Mouse (Mus musculus) kidney, embryonic 16.5 days (tissue): ENCODE measurements around the gene Ly75. TPM values are rescaled to one million over a fixed set of nuclear protein-coding genes. Genes with fewer than 3 reads are reported as not detected.

Experiments
- ATAC-seq: fragments of 200-750 bp; cut with Nextera tagmentation; 2 replicates; pipeline ENCODE4 v1.8.0; 2017; ENCODE audit warnings: moderate TSS enrichment; ENCODE audit not compliant: low FRiP score, low TSS enrichment
- H3K27ac ChIP-seq: fragments of 300-500 bp; sonication (generic); 2 replicates; pipeline ENCODE4 v1.5.1; 2014; ENCODE audit warnings: low read length
- H3K27me3 ChIP-seq: fragments of 300-500 bp; sonication (generic); 2 replicates; pipeline ENCODE4 v1.6.1; 2014; ENCODE audit warnings: low read length, control low read depth, mixed read lengths; ENCODE audit not compliant: insufficient read depth
- H3K36me3 ChIP-seq: fragments of 300-500 bp; sonication (generic); 2 replicates; pipeline ENCODE4 v1.6.1; 2014; ENCODE audit warnings: low read length, control low read depth, mixed read lengths; ENCODE audit not compliant: insufficient read depth
- H3K4me1 ChIP-seq: fragments of 300-500 bp; sonication (generic); 2 replicates; pipeline ENCODE4 v1.6.1; 2014; ENCODE audit warnings: low read length, control low read depth, mixed read lengths; ENCODE audit not compliant: insufficient read depth
- H3K4me2 ChIP-seq: fragments of 300-500 bp; sonication (generic); replicated peaks from 2 replicates; pipeline ENCODE4 v1.6.1; 2014; ENCODE audit warnings: low read depth, low read length
- H3K4me3 ChIP-seq: fragments of 300-500 bp; sonication (generic); 2 replicates; pipeline ENCODE4 v1.5.1; 2014; ENCODE audit warnings: mild to moderate bottlenecking, low read length
- H3K9ac ChIP-seq: fragments of 300-500 bp; sonication (generic); replicated peaks from 2 replicates; pipeline ENCODE4 v1.6.1; 2014; ENCODE audit warnings: low read length
- H3K9me3 ChIP-seq: fragments of 300-500 bp; sonication (generic); 2 replicates; pipeline ENCODE4 v1.6.1; 2016; ENCODE audit warnings: low read length, control low read depth
- WGBS: fragments of 180-500 bp; shearing (Covaris S2); extraction: QIAGEN DNeasy Blood & Tissue Kit; methylation state at CpG from one replicate; pipeline ENCODE4 v1.1.7; 2014; 5-methylcytosine and 5-hydroxymethylcytosine counted together
- polyA plus RNA-seq: library from polyadenylated mRNA; unstranded; fragments of >200 nt; fragmentation: Nextera tagmentation; extraction: Ambion mirVana; gene quantifications from 2 replicates; pipeline ENCODE4 v1.2.1, GENCODE M21; 2015

The Ly75 gene
- polyA plus RNA-seq, result 2.7 and 3.0 TPM in 2 replicates

GRCm38 (mm10) chr2:60382858-60383669 lies at the start of gene Ly75:
Ly75 (minus strand) TSS chr2:60383303.
- Histone ChIP-seq H3K4me2 (peak within 1 kb of the TSS; percentile 93), H3K27me3 (peaks cover 2% of the 10 kb centered on the region; the same call in 1 of the 2 replicates), H3K27ac (no peak within 1 kb of the TSS), H3K9ac (peak within 1 kb of the TSS; percentile 67), H3K4me1 (0 out of 2 replicates have a peak, but pooled peaks cover 8% of the 10 kb centered on the region), H3K36me3 (no peaks in the 10 kb centered on the region), H3K4me3 (peak within 1 kb of the TSS; percentile 66), H3K9me3 (no peaks in the 10 kb centered on the region)
- WGBS, result 1% methylated on average over 45 of the region's 46 CpGs
- peak; percentile 99 for ATAC-seq

- Histone ChIP-seq H3K4me3 (no peak overlapping the region), H3K27me3 (no peaks in the 10 kb centered on the region), H3K9me3 (no peaks in the 10 kb centered on the region), H3K9ac (no peak overlapping the region), H3K27ac (no peak overlapping the region), H3K36me3 (no peaks in the 10 kb centered on the region), H3K4me2 (no peak overlapping the region), H3K4me1 (no peaks in the 10 kb centered on the region)
- no peak for ATAC-seq
- 69% methylated on average over 8 of the region's 8 CpGs for WGBS
These were observed 47.4 kb upstream of the Ly75 start for GRCm38 (mm10) chr2:60430315-60431021.

GRCm38 (mm10) chr2:60418075-60418474 lies 35.0 kb upstream of the Ly75 start:
- H3K9me3 ChIP-seq, result no peaks in the 10 kb centered on the region
- no peaks in the 10 kb centered on the region for H3K36me3 ChIP-seq
- no peak overlapping the region for H3K27ac ChIP-seq
- H3K4me3 ChIP-seq, result no peak overlapping the region
- peak; percentile 79 for ATAC-seq
- H3K4me1 ChIP-seq, result peaks cover 7% of the 10 kb centered on the region
- no peaks in the 10 kb centered on the region for H3K27me3 ChIP-seq
- H3K9ac ChIP-seq, result no peak overlapping the region
- no peak overlapping the region for H3K4me2 ChIP-seq
- WGBS, result 7% methylated on average over 6 of the region's 6 CpGs

GRCm38 (mm10) chr2:60414334-60414733 lies 31.2 kb upstream of the Ly75 start:
- WGBS, result 37% methylated on average over 8 of the region's 8 CpGs
- H3K27ac ChIP-seq, result no peak overlapping the region
- H3K9ac ChIP-seq, result no peak overlapping the region
- peak overlapping the region; percentile 18; the same call in 1 of the 2 replicates for H3K4me2 ChIP-seq
- ATAC-seq, result peak; percentile 62; the same call in 1 of the 2 replicates
- no peaks in the 10 kb centered on the region for H3K27me3 ChIP-seq
- peaks cover 16% of the 10 kb centered on the region for H3K4me1 ChIP-seq
- H3K9me3 ChIP-seq, result no peaks in the 10 kb centered on the region
- no peaks in the 10 kb centered on the region for H3K36me3 ChIP-seq
- H3K4me3 ChIP-seq, result no peak overlapping the region

GRCm38 (mm10) chr2:60413006-60413650 lies 30.0 kb upstream of the Ly75 start:
- no peaks in the 10 kb centered on the region for H3K36me3 ChIP-seq
- 68% methylated on average over 18 of the region's 18 CpGs for WGBS
- ATAC-seq, result no peak
- H3K4me3 ChIP-seq, result no peak overlapping the region
- H3K9me3 ChIP-seq, result no peaks in the 10 kb centered on the region
- H3K27me3 ChIP-seq, result no peaks in the 10 kb centered on the region
- no peak overlapping the region for H3K9ac ChIP-seq
- H3K4me1 ChIP-seq, result peaks cover 16% of the 10 kb centered on the region
- no peak overlapping the region for H3K27ac ChIP-seq
- no peak overlapping the region for H3K4me2 ChIP-seq

GRCm38 (mm10) chr2:60411181-60411580 lies 28.1 kb upstream of the Ly75 start:
- Histone ChIP-seq H3K36me3 (no peaks in the 10 kb centered on the region), H3K4me2 (no peak overlapping the region), H3K27me3 (no peaks in the 10 kb centered on the region), H3K27ac (no peak overlapping the region), H3K9ac (no peak overlapping the region), H3K4me1 (peaks cover 16% of the 10 kb centered on the region), H3K4me3 (no peak overlapping the region), H3K9me3 (no peaks in the 10 kb centered on the region)
- ATAC-seq, result no peak
- WGBS, result 87% methylated on average over 7 of the region's 7 CpGs

GRCm38 (mm10) chr2:60409989-60410763 lies 27.1 kb upstream of the Ly75 start:
- Histone ChIP-seq H3K4me2 (no peak overlapping the region), H3K4me1 (peaks cover 16% of the 10 kb centered on the region), H3K9ac (no peak overlapping the region), H3K36me3 (no peaks in the 10 kb centered on the region), H3K27ac (no peak overlapping the region), H3K9me3 (no peaks in the 10 kb centered on the region), H3K27me3 (no peaks in the 10 kb centered on the region), H3K4me3 (no peak overlapping the region)
- 38% methylated on average over 11 of the region's 11 CpGs for WGBS
- ATAC-seq, result no peak

GRCm38 (mm10) chr2:60409194-60409593 lies 26.1 kb upstream of the Ly75 start:
- no peak overlapping the region for H3K9ac ChIP-seq
- H3K36me3 ChIP-seq, result no peaks in the 10 kb centered on the region
- no peaks in the 10 kb centered on the region for H3K9me3 ChIP-seq
- no peak overlapping the region for H3K4me3 ChIP-seq
- no peaks in the 10 kb centered on the region for H3K27me3 ChIP-seq
- peaks cover 10% of the 10 kb centered on the region for H3K4me1 ChIP-seq
- H3K27ac ChIP-seq, result no peak overlapping the region
- ATAC-seq, result peak; percentile 37; the same call in 1 of the 2 replicates
- no peak overlapping the region for H3K4me2 ChIP-seq
- 21% methylated on average over 6 of the region's 6 CpGs for WGBS

GRCm38 (mm10) chr2:60407387-60407786 lies 24.3 kb upstream of the Ly75 start:
- H3K4me3 ChIP-seq, result no peak overlapping the region
- no peak overlapping the region for H3K27ac ChIP-seq
- ATAC-seq, result no peak
- peaks cover 9% of the 10 kb centered on the region for H3K4me1 ChIP-seq
- no peak overlapping the region for H3K4me2 ChIP-seq
- H3K9me3 ChIP-seq, result no peaks in the 10 kb centered on the region
- H3K36me3 ChIP-seq, result no peaks in the 10 kb centered on the region
- no peak overlapping the region for H3K9ac ChIP-seq
- WGBS, result 95% methylated on average over 2 of the region's 2 CpGs
- H3K27me3 ChIP-seq, result no peaks in the 10 kb centered on the region
